ENCODE assay signal across 7 mouse cellular contexts in the genomic region with DNA sequence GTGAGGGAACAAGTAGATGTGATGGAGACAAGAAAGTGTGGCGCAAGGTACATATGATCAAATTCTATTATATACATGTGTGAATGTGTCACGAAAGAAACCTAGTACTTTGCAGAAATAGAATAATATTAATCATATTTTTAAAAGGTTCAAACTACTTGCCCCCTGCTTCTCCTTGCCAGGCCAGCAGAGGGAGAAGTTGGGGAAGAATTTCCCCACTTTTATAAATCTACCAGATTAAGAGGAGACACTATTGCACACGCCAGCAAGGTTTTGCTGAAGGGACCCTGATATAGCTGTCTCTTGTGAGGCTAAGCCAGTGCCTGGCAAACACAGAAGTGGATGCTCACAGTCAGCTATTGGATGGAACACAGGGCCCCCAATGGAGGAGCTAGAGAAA.
DNase-seq lines count a peak whose midpoint lies in the region; ATAC-seq and TF ChIP-seq lines count a peak whose summit lies in the region.
"Not testable (repeated sequence)": the region's sequence is repeated elsewhere in the genome, so short reads cannot be mapped to it uniquely, and the experiment has no call there.

No protein-coding gene starts in this region.

- WGBS in heart, adult 2 months, result 83% methylated on average over 3 of the region's 3 CpGs
- 77% methylated on average over 3 of the region's 3 CpGs for WGBS in stomach, postnatal 0 days

- DNase-seq in 416B (ENCODE audit: low read depth) (peak; percentile 52), NIH3T3 (ENCODE audit: low read depth) (peak; percentile 1)
- DNase-seq in gastrocnemius, adult 2 months; heart, adult 2 months; stomach, postnatal 0 days (ENCODE audit: low spot score): not testable (repeated sequence)

- H3K27me3 ChIP-seq in heart, adult 2 months (ENCODE audit: control insufficient read depth, insufficient read depth, low read length); stomach, postnatal 0 days (ENCODE audit: control insufficient read depth, insufficient read depth, low read length): not testable (repeated sequence)

- TF ChIP-seq POLR2A in heart, adult 2 months (IDR thresholded peaks at IDR 0.05; ENCODE audit: insufficient read depth, low read depth, low read length), result not testable (repeated sequence)

- H3K36me3 ChIP-seq in heart, adult 2 months (ENCODE audit: control insufficient read depth, insufficient read depth, low read length); stomach, postnatal 0 days (ENCODE audit: control insufficient read depth, insufficient read depth, low read length): not testable (repeated sequence)

- not testable (repeated sequence) for H3K4me1 ChIP-seq in heart, adult 2 months (ENCODE audit: control insufficient read depth, insufficient read depth, low read length); stomach, postnatal 0 days (replicated peaks; ENCODE audit: control insufficient read depth, insufficient read depth)

- H3K79me2 ChIP-seq in heart, adult 2 months (replicated peaks; ENCODE audit: control insufficient read depth, insufficient read depth, low read length), result not testable (repeated sequence)

- not testable (repeated sequence) for H3K4me3 ChIP-seq in gastrocnemius, adult 2 months; heart, adult 2 months; stomach, postnatal 0 days (ENCODE audit: low read depth, low read length)

- TF ChIP-seq EP300 in heart, adult 2 months (IDR thresholded peaks at IDR 0.05; ENCODE audit: insufficient read depth, low read depth, low read length); stomach, postnatal 0 days (optimal IDR thresholded peaks at IDR 0.05): not testable (repeated sequence)

- intact Hi-C loops in gastrocnemius, adult 2 months (cut with DNase I); heart, adult 2 months (cut with DNase I): not testable (repeated sequence)

- not testable (repeated sequence) for H3K9ac ChIP-seq in heart, adult 2 months (ENCODE audit: low read depth, low read length); stomach, postnatal 0 days (ENCODE audit: low read length)

- peak; percentile 76 for ATAC-seq in megakaryocyte, adult 5-6 weeks (ENCODE audit: poor library complexity, severe bottlenecking)
- ATAC-seq in neutrophil, adult 5-6 weeks (ENCODE audit: extremely low read depth, insufficient number of reproducible peaks, low FRiP score, poor library complexity, severe bottlenecking), result 0 out of 2 replicates have a peak, but pooled peaks have one; percentile 36
- ATAC-seq in stomach, postnatal 0 days (ENCODE audit: low FRiP score, low TSS enrichment), result not testable (repeated sequence)

- TF ChIP-seq CTCF in gastrocnemius, adult 2 months (IDR thresholded peaks at IDR 0.05), result 0 out of 2 replicates have a peak, but pooled peaks have one; percentile 1
- TF ChIP-seq CTCF in heart, adult 2 months (IDR thresholded peaks at IDR 0.05), result 0 out of 2 replicates have a peak, but pooled peaks have one; percentile 10
- 0 out of 2 replicates have a peak, but pooled peaks have one; percentile 12 for TF ChIP-seq CTCF in stomach, postnatal 0 days (IDR thresholded peaks at IDR 0.05; ENCODE audit: low read depth)

- H3K9me3 ChIP-seq in stomach, postnatal 0 days (ENCODE audit: control insufficient read depth, low read length), result not testable (repeated sequence)

- not testable (repeated sequence) for H3K27ac ChIP-seq in gastrocnemius, adult 2 months; heart, adult 2 months; stomach, postnatal 0 days (replicated peaks)

- not testable (repeated sequence) for H3K4me2 ChIP-seq in stomach, postnatal 0 days (replicated peaks; ENCODE audit: low read depth)
